Mouse (Mus musculus) T-cell, adult 2 months (primary cell): ENCODE results near the gene Klhdc10.

Experiments used
- DNase-seq: peaks from one replicate; pipeline ENCODE4 v3.0.0; 2022; ENCODE audit warnings: low spot score

The Klhdc10 gene

DNA sequence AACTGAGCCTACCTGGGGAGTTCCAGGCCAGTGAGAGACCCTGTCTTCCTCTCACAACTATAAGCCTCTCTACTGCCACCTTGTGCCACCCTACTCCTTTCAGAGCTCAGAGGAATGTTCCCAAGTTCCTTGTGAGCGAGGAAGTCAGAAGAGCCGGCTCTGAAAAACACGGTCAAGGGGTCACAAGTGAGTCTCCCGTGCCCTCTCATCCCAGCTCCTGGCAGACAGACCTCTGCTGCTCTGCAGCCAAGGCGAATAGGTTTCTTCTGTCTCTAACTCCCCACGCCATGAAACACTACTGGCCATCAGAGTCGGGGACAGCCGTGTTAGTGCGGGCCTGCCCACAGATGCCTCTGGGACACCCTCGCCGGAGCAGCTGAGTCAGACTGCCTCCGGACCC lies 67.0 kb downstream of the Klhdc10 start:
- DNase-seq, result no peak

DNA sequence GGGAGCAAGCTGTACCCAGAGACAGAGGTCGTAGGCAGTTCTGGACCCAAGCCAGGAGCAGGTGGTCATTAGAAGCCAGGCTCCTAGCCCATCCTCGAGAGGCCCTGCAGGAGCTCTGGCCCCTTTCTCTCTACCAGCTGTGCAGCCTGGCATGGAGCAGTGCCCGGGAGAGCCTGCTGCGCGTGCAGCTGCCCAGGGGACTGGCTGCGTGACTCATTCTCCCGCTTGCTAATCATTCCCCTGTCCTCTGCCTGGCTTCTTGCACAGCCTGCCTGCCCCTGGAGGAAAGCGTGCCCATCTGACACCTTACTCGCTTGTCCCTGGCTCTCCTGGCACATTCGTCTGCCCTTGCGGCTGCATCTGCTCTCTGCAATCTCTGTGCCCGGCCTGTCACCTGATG lies 67.7 kb downstream of the Klhdc10 start:
- DNase-seq, result no peak

DNA sequence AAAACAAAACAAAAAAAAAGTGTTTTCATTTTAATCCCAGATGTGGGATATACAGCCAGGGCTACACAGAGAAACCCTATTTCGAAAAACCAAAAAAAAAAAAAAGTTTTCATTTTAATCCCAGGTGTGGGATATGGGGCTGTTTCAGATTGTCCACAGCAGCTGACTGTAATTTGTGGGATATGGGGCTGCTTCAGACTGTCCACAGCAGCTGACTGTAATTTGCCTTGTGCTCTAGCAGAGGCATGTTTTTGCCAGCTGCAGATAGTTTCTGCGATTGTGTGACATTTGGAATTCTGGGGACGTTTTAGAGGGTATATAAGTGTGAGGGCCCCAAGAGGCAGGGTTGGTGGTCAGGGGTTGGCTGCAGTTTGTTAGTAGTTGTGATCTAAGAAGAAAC lies 70.0 kb downstream of the Klhdc10 start:
- DNase-seq, result no peak

- DNase-seq, result no peak
Measured at GRCm38 (mm10) chr6:30476025-30476765, 74.5 kb downstream of the Klhdc10 start.

GRCm38 (mm10) chr6:30477210-30477714 lies 75.6 kb downstream of the Klhdc10 start:
- DNase-seq, result no peak

DNA sequence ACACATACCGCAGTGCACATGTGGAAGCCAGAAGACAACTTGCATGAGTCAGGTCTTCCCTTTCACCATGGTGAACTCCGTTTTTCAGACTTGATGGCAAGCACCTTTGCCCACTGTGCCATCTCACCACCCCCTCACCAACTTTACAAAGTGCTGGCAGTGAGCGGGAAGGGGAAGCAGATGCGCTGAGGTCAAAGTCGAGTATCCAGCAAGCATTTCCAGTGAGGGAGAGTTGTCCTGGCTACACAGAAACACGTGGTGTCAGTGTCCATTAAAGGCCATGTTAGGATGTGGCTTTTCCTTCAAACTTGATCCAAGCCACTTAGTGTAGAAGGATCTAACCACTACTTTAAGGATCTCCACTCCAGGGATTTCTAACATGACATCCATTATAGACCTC lies 76.1 kb downstream of the Klhdc10 start:
- DNase-seq, result no peak

DNA sequence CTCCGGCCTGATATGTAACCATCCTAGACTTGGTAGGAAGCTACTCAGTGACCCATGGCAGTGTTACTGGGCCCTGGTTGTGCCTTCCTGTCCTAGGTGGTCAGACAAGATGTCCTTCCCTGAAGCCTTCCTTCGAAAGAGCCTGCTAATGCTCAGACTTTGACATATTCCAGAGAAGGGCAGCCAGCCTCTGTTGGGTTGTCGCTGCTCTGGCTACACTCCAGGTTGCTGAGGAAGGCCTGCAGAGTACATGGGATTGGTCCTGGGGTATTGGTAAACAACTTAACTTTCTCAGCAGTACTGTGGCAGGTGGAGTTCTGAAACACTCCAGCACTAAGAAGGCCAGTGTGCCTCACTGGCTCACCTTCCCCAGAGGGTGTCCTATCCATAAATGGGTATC lies 77.8 kb downstream of the Klhdc10 start:
- DNase-seq, result no peak

DNA sequence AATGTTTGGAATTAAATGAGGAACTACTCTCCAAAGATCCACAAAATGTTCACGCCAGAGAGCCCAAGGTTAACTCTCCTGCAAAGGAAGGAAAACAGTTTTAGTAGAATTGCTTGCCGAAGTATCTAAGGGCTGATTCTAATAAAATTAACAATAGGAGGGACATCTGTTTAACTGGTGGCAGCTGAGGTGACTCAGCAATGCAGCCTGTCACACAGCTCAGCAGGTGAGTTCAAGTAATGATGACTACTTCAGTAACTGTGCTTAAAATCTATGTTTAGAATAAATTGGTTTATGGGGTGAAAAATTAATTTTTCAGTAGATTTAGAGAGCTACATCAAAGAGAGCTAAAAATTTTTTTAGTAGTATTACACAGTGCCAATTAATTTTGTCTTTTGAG lies 81.2 kb downstream of the Klhdc10 start:
- no peak for DNase-seq

GRCm38 (mm10) chr6:30486504-30486903 lies 84.8 kb downstream of the Klhdc10 start:
- DNase-seq, result no peak

GRCm38 (mm10) chr6:30499049-30499448 lies 97.4 kb downstream of the Klhdc10 start:
- DNase-seq, result peak; percentile 39
